Mouse (Mus musculus) limb, embryonic 13.5 days (tissue): Measurements from ENCODE around the gene Psmg4. TPM values are rescaled to one million over a fixed set of nuclear protein-coding genes. Genes with fewer than 3 reads are reported as not detected.

ENCODE experiments used
- ATAC-seq: fragments of 200-750 bp; cut with Nextera tagmentation; 2 replicates; pipeline ENCODE4 v1.8.0; 2017; ENCODE audit warnings: low read depth, moderate number of reproducible peaks, moderate TSS enrichment; ENCODE audit not compliant: low FRiP score
- H3K27ac ChIP-seq: fragments of 300-500 bp; sonication (generic); 2 replicates; pipeline ENCODE4 v1.5.1; 2015; ENCODE audit warnings: inconsistent platforms, mild to moderate bottlenecking, moderate library complexity
- H3K27me3 ChIP-seq: fragments of 300-500 bp; sonication (generic); 2 replicates; pipeline ENCODE4 v1.6.1; 2015; ENCODE audit warnings: mild to moderate bottlenecking, inconsistent platforms
- H3K36me3 ChIP-seq: fragments of 300-500 bp; sonication (generic); 2 replicates; pipeline ENCODE4 v1.6.1; 2015; ENCODE audit warnings: inconsistent platforms, mild to moderate bottlenecking, moderate library complexity
- H3K4me1 ChIP-seq: fragments of 300-500 bp; sonication (generic); 2 replicates; pipeline ENCODE4 v1.6.1; 2015; ENCODE audit warnings: inconsistent platforms
- H3K4me2 ChIP-seq: fragments of 300-500 bp; sonication (generic); replicated peaks from 2 replicates; pipeline ENCODE4 v1.6.1; 2015; ENCODE audit warnings: inconsistent platforms, mild to moderate bottlenecking, moderate library complexity
- H3K4me3 ChIP-seq: fragments of 300-500 bp; sonication (generic); 2 replicates; pipeline ENCODE4 v1.5.1; 2015; ENCODE audit warnings: moderate library complexity, mild to moderate bottlenecking, inconsistent platforms
- H3K9ac ChIP-seq: fragments of 300-500 bp; sonication (generic); 2 replicates; pipeline ENCODE4 v1.6.1; 2015; ENCODE audit warnings: mild to moderate bottlenecking, inconsistent platforms
- H3K9me3 ChIP-seq: fragments of 300-500 bp; sonication (generic); 2 replicates; pipeline ENCODE4 v1.6.1; 2016; ENCODE audit warnings: inconsistent platforms
- WGBS: fragments of 180-500 bp; shearing (Covaris S2); methylation state at CpG from one replicate; pipeline ENCODE4 v1.1.7; 2015; 5-methylcytosine and 5-hydroxymethylcytosine counted together
- polyA plus RNA-seq: library from polyadenylated mRNA; unstranded; fragments of >200 nt; fragmentation: Nextera tagmentation; extraction: Ambion mirVana; gene quantifications from 2 replicates; pipeline ENCODE4 v1.2.1, GENCODE M21; 2015

Gene Psmg4
- polyA plus RNA-seq, 1 experiment from 2014 or later = 97.2 TPM

DNA sequence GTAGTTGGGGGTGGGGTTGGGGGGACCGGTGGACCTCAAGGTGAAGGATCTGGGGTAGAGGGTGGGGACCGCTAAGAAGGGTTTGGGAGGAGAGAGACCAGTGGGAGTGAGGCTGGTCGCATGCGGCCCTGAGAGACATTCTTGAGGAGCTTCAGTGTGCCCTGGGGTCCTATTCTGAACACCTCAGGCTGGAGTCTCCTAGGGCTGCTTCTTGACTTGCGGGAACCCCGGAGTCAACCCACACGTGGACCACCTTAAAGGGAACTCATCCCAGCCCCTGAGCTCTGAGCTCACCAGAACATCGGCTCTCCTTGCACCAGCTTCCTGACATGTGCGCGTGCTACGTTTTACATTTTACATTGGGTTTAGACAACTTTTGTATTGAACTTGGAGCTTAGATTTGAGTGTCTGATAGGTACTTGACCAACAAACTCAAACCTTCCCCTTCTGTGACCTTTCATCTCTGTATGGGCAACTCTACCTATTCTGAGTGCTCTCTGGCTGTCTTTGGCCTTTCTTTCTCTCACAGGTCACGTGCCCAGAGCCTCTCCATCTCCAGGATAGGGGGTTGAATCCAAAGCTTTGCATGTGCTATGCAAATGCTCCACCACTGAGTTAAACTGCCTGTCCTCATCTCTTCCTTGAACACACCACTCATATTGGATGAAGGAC, 676 bp downstream of the Psmg4 start:
- Histone ChIP-seq H3K4me2 (peak overlapping the region; percentile 71), H3K4me3 (peak overlapping the region; percentile 56), H3K27me3 (no peaks in the 10 kb centered on the region), H3K9ac (peak overlapping the region; percentile 66), H3K9me3 (peaks cover 6% of the 10 kb centered on the region; the same call in 1 of the 2 replicates), H3K36me3 (peaks cover 11% of the 10 kb centered on the region), H3K27ac (peak overlapping the region; percentile 90), H3K4me1 (peaks cover 19% of the 10 kb centered on the region)
- 37% methylated on average over 12 of the region's 12 CpGs for WGBS
- ATAC-seq = no peak

- WGBS = 86% methylated on average over 6 of the region's 6 CpGs
- Histone ChIP-seq H3K27ac (no peak overlapping the region), H3K36me3 (peaks cover 12% of the 10 kb centered on the region), H3K27me3 (no peaks in the 10 kb centered on the region), H3K9me3 (no peaks in the 10 kb centered on the region), H3K4me2 (no peak overlapping the region), H3K9ac (no peak overlapping the region), H3K4me3 (no peak overlapping the region), H3K4me1 (no peaks in the 10 kb centered on the region)
- no peak for ATAC-seq
These were observed 11.3 kb downstream of the Psmg4 start for GRCm38 (mm10) chr13:34174025-34174424.

GRCm38 (mm10) chr13:34181624-34182023, 18.9 kb downstream of the Psmg4 start:
- Histone ChIP-seq H3K27me3 (no peaks in the 10 kb centered on the region), H3K9me3 (no peaks in the 10 kb centered on the region), H3K4me3 (no peak overlapping the region), H3K27ac (no peak overlapping the region), H3K36me3 (peaks cover 41% of the 10 kb centered on the region), H3K4me2 (no peak overlapping the region), H3K4me1 (no peaks in the 10 kb centered on the region), H3K9ac (no peak overlapping the region)
- WGBS = 85% methylated on average over 5 of the region's 5 CpGs
- ATAC-seq = no peak

- H3K4me2 ChIP-seq = no peak overlapping the region
- H3K27me3 ChIP-seq = no peaks in the 10 kb centered on the region
- no peak overlapping the region for H3K27ac ChIP-seq
- H3K9ac ChIP-seq = no peak overlapping the region
- H3K9me3 ChIP-seq = no peaks in the 10 kb centered on the region
- no peak overlapping the region for H3K4me3 ChIP-seq
- no peak for ATAC-seq
- H3K36me3 ChIP-seq = peaks cover 24% of the 10 kb centered on the region
- WGBS = 82% methylated on average over 2 of the region's 2 CpGs
- no peaks in the 10 kb centered on the region for H3K4me1 ChIP-seq
These were observed 22.6 kb downstream of the Psmg4 start for GRCm38 (mm10) chr13:34185371-34185770.

- no peak overlapping the region for H3K27ac ChIP-seq
- H3K9ac ChIP-seq = no peak overlapping the region
- peak; percentile 73 for ATAC-seq
- WGBS = 13% methylated on average over 5 of the region's 5 CpGs
- peaks cover 1% of the 10 kb centered on the region; the same call in 1 of the 2 replicates for H3K4me1 ChIP-seq
- no peak overlapping the region for H3K4me3 ChIP-seq
- no peaks in the 10 kb centered on the region for H3K27me3 ChIP-seq
- peaks cover 13% of the 10 kb centered on the region for H3K36me3 ChIP-seq
- no peaks in the 10 kb centered on the region for H3K9me3 ChIP-seq
- 0 out of 2 replicates have a peak overlapping the region, but pooled peaks have one; percentile 14 for H3K4me2 ChIP-seq
These were observed 24.8 kb downstream of the Psmg4 start for GRCm38 (mm10) chr13:34187571-34187970.

DNA sequence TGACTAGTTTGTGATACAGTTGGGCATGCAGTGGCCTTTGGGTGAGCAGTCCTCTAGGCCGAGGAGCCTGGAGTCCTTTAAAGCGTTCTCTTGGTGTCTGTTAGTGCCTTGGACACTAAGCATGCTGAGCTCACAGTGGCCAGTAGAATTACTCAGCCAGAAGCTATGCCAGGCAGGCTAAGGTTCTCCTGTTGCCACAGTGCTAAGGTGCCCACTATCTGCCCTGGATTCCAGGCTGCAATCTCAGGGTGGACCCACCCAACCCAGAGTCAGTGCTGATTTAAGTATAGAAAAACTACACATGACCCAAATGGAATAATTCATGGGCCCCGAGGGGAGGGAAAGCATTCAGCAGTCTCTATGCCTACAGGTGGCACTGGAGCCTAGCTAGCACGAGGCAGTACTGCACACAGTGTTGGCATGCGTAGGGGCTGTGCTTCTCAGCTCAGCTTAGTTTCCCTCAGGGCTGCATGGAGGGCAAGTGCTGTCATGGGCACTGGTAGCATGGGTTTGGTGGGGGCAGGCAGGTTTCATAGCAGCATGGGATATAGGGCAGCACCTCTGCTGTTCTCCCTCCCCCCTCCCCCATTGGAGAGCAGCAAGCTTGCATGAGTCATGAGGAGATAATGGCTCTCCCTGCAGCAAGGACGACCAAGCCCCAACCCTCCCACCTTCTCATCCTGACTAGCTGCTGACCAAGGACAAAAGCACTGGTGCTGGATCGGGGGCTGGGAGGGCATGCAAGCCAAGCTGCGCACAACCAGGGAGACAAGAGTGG, 29.8 kb downstream of the Psmg4 start:
- Histone ChIP-seq H3K27me3 (no peaks in the 10 kb centered on the region), H3K4me3 (no peak overlapping the region), H3K36me3 (peaks cover 21% of the 10 kb centered on the region), H3K27ac (no peak overlapping the region), H3K9me3 (no peaks in the 10 kb centered on the region), H3K9ac (no peak overlapping the region), H3K4me2 (no peak overlapping the region), H3K4me1 (peaks cover 5% of the 10 kb centered on the region; the same call in 1 of the 2 replicates)
- 71% methylated on average over 8 of the region's 8 CpGs for WGBS
- no peak for ATAC-seq

DNA sequence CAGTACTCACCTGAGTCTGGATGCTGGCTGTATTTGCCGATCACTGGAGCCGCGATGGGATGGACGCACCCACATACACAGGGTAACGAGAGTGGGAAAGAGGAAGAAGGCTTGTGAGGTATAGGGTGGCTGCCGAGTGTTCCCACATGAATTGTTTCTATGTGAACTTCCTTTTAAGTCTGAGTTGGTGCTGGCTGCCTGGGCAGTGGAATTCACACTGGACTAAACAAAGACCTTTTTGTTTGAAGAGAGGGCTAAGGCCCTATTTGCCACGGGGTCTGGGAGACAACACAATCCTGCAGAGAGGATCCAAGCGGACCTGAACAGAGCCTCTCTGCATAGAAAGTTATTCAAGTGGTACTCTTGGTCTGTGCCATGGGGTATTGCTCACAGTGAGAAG, 30.6 kb downstream of the Psmg4 start:
- no peak overlapping the region for H3K4me3 ChIP-seq
- peaks cover 5% of the 10 kb centered on the region; the same call in 1 of the 2 replicates for H3K4me1 ChIP-seq
- ATAC-seq = no peak
- no peak overlapping the region for H3K4me2 ChIP-seq
- H3K36me3 ChIP-seq = peaks cover 21% of the 10 kb centered on the region
- H3K9me3 ChIP-seq = no peaks in the 10 kb centered on the region
- H3K9ac ChIP-seq = no peak overlapping the region
- no peak overlapping the region for H3K27ac ChIP-seq
- 70% methylated on average over 8 of the region's 8 CpGs for WGBS
- no peaks in the 10 kb centered on the region for H3K27me3 ChIP-seq

DNA sequence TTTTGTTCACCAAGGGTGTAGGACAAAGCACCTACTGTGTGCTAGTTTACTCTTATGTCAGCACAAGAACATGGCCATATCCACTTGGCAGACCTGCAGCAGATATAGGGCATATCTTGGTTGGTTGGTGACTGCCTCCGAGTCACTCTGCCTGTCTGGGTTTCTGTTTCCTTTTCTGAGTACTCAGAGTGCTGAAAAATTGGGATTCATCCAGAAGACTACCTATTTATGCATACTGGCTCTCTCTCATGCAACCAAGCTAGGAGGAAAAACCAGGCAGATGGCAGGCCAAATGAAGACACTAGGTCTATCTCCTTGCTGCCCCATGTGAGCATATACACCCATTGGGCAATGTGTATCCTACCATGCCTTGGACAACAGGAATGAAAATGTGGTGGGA, 32.9 kb downstream of the Psmg4 start:
- no peak overlapping the region for H3K9ac ChIP-seq
- H3K36me3 ChIP-seq = peaks cover 25% of the 10 kb centered on the region
- peaks cover 9% of the 10 kb centered on the region; the same call in 1 of the 2 replicates for H3K4me1 ChIP-seq
- no peak overlapping the region for H3K4me2 ChIP-seq
- H3K9me3 ChIP-seq = no peaks in the 10 kb centered on the region
- 97% methylated on average over 1 of the region's 1 CpGs for WGBS
- no peak overlapping the region for H3K27ac ChIP-seq
- no peaks in the 10 kb centered on the region for H3K27me3 ChIP-seq
- ATAC-seq = no peak
- no peak overlapping the region for H3K4me3 ChIP-seq

GRCm38 (mm10) chr13:34205216-34205615, 42.5 kb downstream of the Psmg4 start:
- no peak for ATAC-seq
- H3K36me3 ChIP-seq = no peaks in the 10 kb centered on the region
- no peak overlapping the region for H3K27ac ChIP-seq
- no peak overlapping the region for H3K9ac ChIP-seq
- WGBS = 86% methylated on average over 3 of the region's 3 CpGs
- H3K27me3 ChIP-seq = no peaks in the 10 kb centered on the region
- H3K9me3 ChIP-seq = no peaks in the 10 kb centered on the region
- no peak overlapping the region for H3K4me3 ChIP-seq
- no peak overlapping the region for H3K4me2 ChIP-seq
- no peaks in the 10 kb centered on the region for H3K4me1 ChIP-seq

DNA sequence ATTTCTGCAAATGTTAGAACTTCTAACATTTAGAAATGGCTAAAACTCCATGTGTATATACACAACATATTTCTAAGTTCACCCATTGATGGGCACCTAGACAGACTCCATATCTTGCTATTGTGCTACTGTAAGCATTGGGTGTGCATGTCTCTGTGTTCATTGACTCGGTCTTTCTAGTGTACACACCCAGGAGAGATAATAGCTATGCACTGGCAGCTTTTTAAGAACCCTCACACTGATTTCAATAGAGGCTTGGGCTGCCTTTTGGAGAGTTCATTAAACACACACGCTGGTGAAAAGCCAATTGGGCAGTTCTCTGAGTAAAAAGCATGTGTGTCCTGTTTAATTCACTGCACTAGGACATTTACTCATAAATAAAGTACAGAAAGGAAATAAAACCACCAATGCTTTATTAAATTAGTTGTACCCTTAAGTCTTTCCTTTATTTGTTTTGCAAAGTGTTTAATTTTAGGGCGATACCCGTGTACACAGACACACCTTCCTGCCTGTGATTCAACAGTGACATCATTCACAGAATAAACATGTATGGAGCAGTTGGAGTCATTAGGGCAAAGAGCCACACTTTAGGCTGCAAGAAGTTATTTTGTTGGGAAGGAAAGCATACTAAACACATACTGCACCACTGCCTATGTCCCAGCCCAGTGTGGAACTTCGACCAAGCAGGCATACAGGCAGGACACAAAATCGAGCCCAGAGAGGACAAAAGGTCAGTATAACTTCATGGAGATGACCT, 45.1 kb downstream of the Psmg4 start:
- Histone ChIP-seq H3K4me2 (no peak overlapping the region), H3K36me3 (no peaks in the 10 kb centered on the region), H3K27ac (no peak overlapping the region), H3K27me3 (no peaks in the 10 kb centered on the region), H3K9ac (no peak overlapping the region), H3K9me3 (no peaks in the 10 kb centered on the region), H3K4me3 (no peak overlapping the region), H3K4me1 (no peaks in the 10 kb centered on the region; the same call in 1 of the 2 replicates)
- ATAC-seq = no peak
- WGBS = 71% methylated on average over 6 of the region's 6 CpGs

DNA sequence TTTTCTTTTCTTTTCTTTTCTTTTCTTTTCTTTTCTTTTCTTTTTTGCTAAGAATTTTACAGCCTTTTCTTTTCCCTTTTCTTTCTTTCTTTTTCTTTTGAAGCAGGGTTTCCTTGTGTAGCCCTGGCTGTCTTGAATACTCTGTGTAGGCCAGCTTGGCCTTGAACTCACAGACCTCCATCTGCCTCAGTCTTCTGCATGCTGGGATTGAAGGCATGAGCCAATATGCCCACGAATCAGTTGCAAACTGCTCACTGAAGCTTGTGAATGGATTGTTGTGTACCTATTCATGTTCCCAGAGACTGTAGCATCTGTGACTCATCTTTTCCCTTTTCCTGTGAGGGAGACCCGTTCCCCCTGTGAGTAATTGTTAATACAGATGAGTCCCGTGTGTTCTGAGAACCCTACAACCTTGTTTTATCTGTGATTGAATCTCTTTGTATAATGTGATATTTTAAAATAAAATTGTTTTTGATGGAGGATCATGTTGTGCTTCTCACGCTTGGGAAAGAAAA, 48.6 kb downstream of the Psmg4 start:
- Histone ChIP-seq H3K27me3 (no peaks in the 10 kb centered on the region), H3K9me3 (no peaks in the 10 kb centered on the region)

More for the DNA sequence above, 48.6 kb downstream of the Psmg4 start:
- no peak overlapping the region for H3K9ac ChIP-seq
- H3K4me1 ChIP-seq = no peaks in the 10 kb centered on the region; the same call in 1 of the 2 replicates
- H3K36me3 ChIP-seq = no peaks in the 10 kb centered on the region
- H3K27ac ChIP-seq = no peak overlapping the region
- H3K4me2 ChIP-seq = no peak overlapping the region
- H3K4me3 ChIP-seq = no peak overlapping the region
- ATAC-seq = no peak
- 66% methylated on average over 4 of the region's 4 CpGs for WGBS
